Mouse (Mus musculus): Measurements from ENCODE around the gene Srsf5. TPM values are rescaled to one million over a fixed set of nuclear protein-coding genes. Genes with fewer than 3 reads are reported as not detected.

Gene Srsf5
- 380 and 458 TPM in 2 replicates for polyA plus RNA-seq (2015; fragmentation: Nextera tagmentation; extraction: Ambion mirVana)

DNA sequence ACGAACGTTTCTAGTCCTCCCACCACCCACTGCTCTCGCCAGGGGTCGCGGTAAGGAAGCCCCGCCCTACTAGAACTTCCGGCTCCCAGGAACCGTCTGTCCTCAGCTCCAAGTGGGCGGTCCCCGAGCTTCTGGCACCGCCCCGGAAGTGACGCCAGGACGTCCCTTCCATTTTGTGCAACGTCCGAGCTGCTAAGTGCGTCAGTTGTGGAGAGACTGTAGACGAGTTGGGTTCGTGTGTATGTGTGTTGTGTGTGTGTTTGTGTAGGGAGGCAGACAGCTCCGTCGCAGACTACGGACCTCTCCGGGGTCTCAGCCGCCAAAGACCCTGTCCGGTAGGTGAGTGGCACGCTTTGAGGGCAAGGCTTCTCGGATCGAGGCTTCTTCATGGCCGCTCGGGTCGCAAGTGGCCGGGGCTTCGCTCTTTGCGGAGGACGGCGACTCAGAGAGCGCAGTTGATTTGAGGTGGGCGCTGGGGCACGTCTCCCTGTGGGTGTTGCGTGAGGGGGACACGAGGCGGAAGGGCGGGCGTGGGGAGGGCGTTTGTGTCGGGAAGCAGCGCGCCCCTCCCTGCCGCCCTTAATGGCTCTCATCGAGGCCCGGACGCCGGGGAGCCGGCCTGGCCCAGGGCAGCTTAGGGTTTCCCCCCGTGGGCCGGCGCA is at the start of gene Srsf5:
Gene Srsf5, plus strand, starts transcription at position 171 of the 662 bp plus-strand sequence.

DNA sequence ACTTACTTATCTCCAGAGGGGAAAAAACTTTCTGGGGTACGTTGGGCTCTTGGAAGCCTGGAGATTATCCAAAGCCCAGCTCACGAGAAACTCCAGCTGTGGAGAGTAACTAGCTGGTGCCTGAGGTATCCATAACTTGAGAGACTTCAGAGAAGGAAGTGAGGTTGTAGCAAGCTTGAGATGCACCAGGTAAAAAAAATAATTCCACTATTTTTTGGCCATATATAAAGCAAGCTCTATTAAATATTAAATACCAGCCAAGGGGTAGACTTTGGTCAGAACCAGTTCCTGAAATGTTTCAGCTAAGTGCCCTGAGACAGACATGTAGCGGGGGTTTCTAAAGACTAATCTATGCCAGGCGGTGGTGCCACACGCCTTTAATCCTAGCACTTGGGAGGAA is 23.3 kb downstream of the Srsf5 start, which contains the start of gene Slc10a1:
Gene Slc10a1, minus strand, starts transcription at position 101 of the 400 bp plus-strand sequence.

Other genes with a start within 250 kb of the Srsf5 start
- gene Ccdc177, start 184.8 kb upstream of the Srsf5 start, polyA plus RNA-seq (2015; fragmentation: Nextera tagmentation; extraction: Ambion mirVana) = 0.04 TPM in 1 of 2 replicates, not detected in the other
- gene Susd6, start 155.0 kb upstream of the Srsf5 start, polyA plus RNA-seq (2015; fragmentation: Nextera tagmentation; extraction: Ambion mirVana) = 20.1 and 22.1 TPM in 2 replicates
- gene Slc10a1, start 23.2 kb downstream of the Srsf5 start, polyA plus RNA-seq (2015; fragmentation: Nextera tagmentation; extraction: Ambion mirVana) = 0.35 and 0.81 TPM in 2 replicates
- gene Smoc1, start 81.3 kb downstream of the Srsf5 start, polyA plus RNA-seq (2015; fragmentation: Nextera tagmentation; extraction: Ambion mirVana) = 2.2 and 2.9 TPM in 2 replicates